Mouse (Mus musculus) right cerebral cortex, adult 2 months (tissue): Measurements from ENCODE around the gene Usp34.
"Not testable (repeated sequence)": the region's sequence is repeated elsewhere in the genome, so short reads cannot be mapped to it uniquely, and the experiment has no call there.

Experiments used
- DNase-seq, 2 experiments: peaks; one replicate each; pipeline ENCODE4 v3.0.0; 2021 to 2022; ENCODE audit warnings: low spot score in 2 of 2

Usp34 gene

GRCm38 (mm10) chr11:23306764-23307565 is at the start of gene Usp34:
TSS of gene Usp34 (plus strand) at chr11:23306895.
- peak; percentile 43 to 50 for DNase-seq

GRCm38 (mm10) chr11:23259073-23259472 is 47.6 kb upstream of the Usp34 start:
- DNase-seq, result no peak

GRCm38 (mm10) chr11:23259481-23259880 is 47.2 kb upstream of the Usp34 start:
- no peak for DNase-seq

- DNase-seq, result no peak
Observed at GRCm38 (mm10) chr11:23260186-23260585, 46.5 kb upstream of the Usp34 start.

- DNase-seq, result no peak
Observed at GRCm38 (mm10) chr11:23261490-23261889, 45.2 kb upstream of the Usp34 start.

- no peak for DNase-seq
Observed at GRCm38 (mm10) chr11:23264949-23265348, 41.7 kb upstream of the Usp34 start.

- peak in 1 of 2 experiments; percentile 24 for DNase-seq
Observed at GRCm38 (mm10) chr11:23271770-23272724, 34.6 kb upstream of the Usp34 start.

- DNase-seq, result no peak
Observed at GRCm38 (mm10) chr11:23275780-23276179, 30.9 kb upstream of the Usp34 start.

- DNase-seq, result no peak
Observed at GRCm38 (mm10) chr11:23284469-23284868, 22.2 kb upstream of the Usp34 start.

GRCm38 (mm10) chr11:23288866-23289265 is 17.8 kb upstream of the Usp34 start:
- DNase-seq, result not testable (repeated sequence)

- no peak for DNase-seq
Observed at GRCm38 (mm10) chr11:23297379-23297778, 9.3 kb upstream of the Usp34 start.

- no peak for DNase-seq
Observed at GRCm38 (mm10) chr11:23298301-23298700, 8.4 kb upstream of the Usp34 start.

- no peak for DNase-seq
Observed at GRCm38 (mm10) chr11:23299910-23300309, 6.8 kb upstream of the Usp34 start.

GRCm38 (mm10) chr11:23303126-23303525 is 3.6 kb upstream of the Usp34 start:
- no peak for DNase-seq

- DNase-seq, result not testable (repeated sequence)
Observed at GRCm38 (mm10) chr11:23305101-23305672, 1.5 kb upstream of the Usp34 start.

- peak; percentile 91 to 92 for DNase-seq
Observed at GRCm38 (mm10) chr11:23305673-23306608, 754 bp upstream of the Usp34 start.

GRCm38 (mm10) chr11:23307566-23307920 is 848 bp downstream of the Usp34 start:
- no peak for DNase-seq

GRCm38 (mm10) chr11:23313496-23313895 is 6.8 kb downstream of the Usp34 start:
- no peak for DNase-seq

- no peak for DNase-seq
Observed at GRCm38 (mm10) chr11:23329413-23329812, 22.7 kb downstream of the Usp34 start.

GRCm38 (mm10) chr11:23332136-23332535 is 25.4 kb downstream of the Usp34 start:
- DNase-seq, result no peak

GRCm38 (mm10) chr11:23335160-23335559 is 28.5 kb downstream of the Usp34 start:
- no peak for DNase-seq
